Mouse (Mus musculus): ENCODE measurements at regions not wholly inside any gene's neighbourhood (a gene's known extent, or its start where the extent isn't known, plus 50 kb on each side); places are given as distances from the start of the nearest gene placed in this dataset.

DNA sequence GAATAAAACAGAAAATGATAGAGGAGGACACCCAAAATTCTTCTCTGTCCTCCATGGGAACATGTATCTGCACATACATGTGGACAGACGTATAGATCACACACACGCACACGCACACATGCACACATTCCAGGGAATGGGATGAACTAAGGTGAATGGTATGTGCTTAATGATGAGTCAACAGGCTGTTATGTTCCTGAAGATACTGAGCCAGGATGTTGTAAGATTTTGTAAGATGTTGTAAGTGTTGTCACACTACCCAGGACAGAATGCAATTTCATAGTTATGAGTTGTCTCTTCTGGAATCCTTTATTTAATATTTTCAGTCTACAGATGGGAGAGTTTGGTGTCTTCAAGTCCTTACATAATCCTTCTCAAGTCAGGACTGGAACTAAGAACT is 447.5 kb downstream of the Gsdmc2 start:
- in situ Hi-C loops (cut with MboI) = no loop called here

DNA sequence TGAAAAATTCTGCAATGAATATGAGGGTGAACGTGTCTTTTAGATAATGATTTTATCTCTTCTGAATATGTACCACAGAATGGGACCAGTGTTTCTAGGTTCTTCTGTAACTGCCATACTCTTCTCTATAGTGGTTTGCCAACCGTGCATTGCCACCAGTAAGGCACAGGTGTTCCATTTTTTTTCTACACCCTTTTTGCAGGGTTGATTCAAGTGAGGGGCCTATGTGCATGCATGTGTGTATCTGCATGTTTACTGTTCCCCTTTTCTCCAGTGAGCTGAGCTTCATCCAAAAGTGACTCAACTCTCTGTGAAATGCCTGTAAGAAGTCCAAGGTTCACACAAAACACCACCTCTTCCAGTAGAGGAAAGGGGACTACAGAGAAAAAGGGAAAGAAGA is 467.7 kb downstream of the Gsdmc2 start:
- in situ Hi-C loops (cut with MboI) = no loop called here

DNA sequence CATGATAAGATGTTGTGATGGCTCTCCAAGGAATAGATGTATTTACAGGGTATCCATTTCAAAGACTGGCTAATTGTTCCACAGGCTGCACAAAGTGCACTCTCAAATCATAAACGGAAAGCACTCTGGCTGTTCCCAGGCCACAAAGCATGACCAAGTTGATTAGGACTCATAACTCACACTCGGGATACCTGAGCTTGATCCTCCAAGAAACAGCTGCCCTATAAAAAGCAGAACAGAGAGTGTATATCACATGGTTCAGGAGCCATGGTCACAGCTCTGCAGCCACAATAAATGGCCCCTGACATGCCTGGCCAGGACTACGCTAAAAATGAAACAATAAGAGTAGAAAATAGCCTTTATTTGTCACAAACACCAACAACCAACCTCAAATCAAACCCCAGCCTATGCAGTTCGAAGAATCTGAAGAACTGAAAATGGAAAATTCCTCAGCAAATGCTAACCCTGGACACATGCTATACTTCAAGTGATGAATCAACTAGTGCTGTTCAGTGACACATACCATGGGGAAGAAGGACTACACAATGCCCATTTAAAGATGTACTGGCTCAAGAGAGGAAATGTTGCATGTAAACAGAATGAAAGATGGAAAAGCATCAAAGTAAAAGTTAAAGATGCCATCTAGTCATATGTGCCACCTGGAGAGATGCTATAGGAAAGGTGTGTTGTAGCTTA is 473.5 kb downstream of the Gsdmc2 start:
- in situ Hi-C loops (cut with MboI) = no loop called here

DNA sequence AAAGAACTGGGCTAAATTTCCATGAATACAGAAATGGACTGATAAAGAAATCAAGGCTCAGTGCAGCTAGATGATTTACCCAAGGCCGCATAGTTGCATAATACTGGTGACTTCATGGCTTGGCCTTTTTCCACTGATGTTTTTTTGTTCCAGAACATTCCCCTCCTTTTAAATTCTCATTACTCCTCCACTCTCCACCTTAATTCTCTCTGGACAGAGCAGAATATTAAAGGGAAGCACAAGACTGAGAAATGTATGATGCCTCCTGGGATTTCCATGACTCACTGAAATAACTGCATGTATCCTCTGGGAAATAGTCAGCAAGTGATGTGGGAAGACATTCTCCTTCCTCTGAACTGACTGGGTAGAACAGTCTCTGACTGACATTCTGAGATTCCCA is 480.5 kb downstream of the Gsdmc2 start:
- in situ Hi-C loops (cut with MboI) = no loop called here

DNA sequence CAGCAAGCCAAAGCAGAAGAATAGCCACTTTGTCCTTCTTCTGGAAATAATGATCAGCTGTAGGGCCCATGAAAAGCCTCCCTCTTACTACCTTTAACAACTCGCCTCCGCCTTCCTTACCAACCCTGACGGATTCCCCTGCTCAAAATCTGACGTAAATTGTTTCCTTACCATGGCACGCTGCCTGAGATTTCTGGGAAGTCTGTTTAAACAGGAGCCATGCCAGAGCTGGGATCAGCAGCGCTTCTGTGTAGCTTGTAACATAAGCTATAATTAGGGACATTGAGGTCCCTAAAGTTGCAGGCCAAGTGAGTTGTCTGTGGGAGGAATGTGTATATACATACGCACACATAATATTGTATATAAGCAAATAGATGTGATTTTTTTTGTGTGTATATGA is 484.6 kb downstream of the Gsdmc2 start:
- in situ Hi-C loops (cut with MboI) = no loop called here

DNA sequence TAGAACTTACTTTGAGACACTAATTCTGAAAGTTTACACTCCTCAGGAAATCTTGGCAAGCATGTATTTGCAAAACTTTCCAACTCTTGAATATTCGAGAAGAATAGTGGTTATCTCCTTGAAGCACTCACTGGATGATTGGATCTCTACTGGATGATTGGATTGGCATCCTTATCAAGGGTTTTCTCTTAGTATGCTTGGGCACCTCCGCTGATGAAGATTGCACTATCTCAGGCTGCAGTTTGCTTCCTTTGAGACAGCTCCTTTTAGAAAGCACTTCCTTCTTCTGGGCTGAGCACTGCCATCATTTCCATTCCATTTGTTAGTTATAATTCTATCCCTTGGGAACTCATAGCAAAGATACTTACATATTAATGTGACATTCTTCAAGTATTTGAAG is 503.2 kb downstream of the Gsdmc2 start:
- in situ Hi-C loops (cut with MboI) = no loop called here

DNA sequence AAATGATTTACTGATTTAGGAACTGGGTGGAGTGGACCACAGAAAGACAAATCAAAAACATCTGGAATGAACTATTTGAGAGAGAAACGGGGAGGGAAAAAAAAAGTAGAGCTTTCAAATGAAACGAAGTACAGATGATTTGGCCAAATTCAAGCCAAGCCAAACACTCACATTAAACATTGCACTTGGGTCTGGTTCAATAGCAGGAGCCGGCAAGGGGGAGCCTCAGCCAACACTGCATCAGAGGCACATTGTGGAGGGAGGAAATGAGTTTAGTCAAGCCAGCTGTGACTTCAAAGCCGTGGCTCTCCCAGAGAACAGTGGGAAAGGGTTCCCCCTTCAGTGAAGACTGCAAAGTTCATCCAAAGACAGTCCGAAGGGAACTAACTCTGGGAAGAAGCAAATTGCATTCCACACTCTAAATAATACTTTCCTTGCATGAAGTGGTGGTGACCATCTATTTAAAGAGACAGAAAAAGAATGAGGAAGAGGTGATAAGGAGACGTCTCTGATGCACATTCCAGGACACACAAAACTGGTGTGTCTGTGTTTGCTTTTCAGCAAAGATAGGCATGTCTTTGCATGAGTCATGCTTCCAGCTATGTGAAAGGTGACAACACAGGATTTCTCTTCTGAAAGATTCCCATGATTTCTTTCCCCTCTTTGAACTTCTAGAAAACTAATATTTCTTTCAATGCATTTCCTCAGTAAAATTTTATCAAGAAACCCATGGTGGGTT is 504.5 kb downstream of the Gsdmc2 start:
- in situ Hi-C loops (cut with MboI) = no loop called here

DNA sequence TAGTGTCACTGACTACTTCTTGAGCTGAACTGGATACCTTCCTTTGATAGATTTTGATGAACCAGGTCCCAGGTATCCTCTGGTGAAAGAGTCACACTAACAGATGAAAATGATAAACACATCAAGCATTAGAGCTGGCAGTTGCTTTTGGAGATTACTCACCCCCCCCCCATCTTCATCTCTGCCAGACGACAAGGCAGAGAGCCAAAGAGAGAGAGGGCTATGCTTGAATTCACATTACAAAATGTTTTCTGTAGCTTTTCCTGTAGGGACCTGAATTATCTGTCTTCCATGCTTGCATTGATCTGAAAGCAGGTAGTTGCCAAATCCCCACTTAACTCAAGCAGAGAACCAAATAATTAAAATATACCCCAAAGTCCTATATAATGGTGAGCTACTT is 525.3 kb downstream of the Gsdmc2 start:
- in situ Hi-C loops (cut with MboI) = no loop called here

DNA sequence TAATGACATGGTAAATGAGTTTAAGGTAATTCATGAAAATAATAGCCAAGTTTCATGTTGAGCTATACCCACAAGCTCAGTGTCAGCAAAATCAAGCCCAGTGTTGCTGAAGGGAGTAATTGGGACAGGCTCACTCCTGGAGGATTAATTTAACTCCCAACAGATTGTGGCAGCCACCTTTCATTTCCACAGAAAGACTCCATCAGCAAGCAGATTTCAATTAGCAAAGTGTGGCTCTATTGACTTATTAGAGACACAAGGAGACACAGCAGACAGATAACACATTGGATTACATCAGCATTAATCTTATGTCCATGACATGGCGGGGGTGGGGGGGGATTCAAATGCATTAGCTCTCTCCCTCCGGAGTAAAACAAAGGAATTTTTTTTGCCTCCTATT is 534.6 kb downstream of the Gsdmc2 start:
- in situ Hi-C loops (cut with MboI) = no loop called here

DNA sequence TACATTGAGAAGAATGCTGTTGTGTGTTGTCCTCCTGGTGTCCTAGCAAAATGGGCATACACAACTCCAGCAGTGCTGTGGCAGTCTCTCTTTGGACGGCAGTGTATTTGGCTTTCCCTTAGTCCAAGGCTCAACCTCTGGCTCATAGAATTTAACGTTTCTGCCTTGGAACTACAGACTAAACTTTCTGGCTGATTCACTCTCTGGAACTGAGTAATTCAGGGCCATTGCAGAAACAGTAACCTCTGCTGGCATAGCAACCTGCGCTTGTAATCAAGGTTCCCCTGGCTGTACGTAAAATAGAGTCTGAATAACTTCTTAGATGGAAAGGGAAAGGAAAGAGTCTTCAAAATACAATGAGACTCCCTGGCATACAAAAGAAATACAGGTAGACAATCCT is 545.7 kb downstream of the Gsdmc2 start:
- in situ Hi-C loops (cut with MboI) = no loop called here

DNA sequence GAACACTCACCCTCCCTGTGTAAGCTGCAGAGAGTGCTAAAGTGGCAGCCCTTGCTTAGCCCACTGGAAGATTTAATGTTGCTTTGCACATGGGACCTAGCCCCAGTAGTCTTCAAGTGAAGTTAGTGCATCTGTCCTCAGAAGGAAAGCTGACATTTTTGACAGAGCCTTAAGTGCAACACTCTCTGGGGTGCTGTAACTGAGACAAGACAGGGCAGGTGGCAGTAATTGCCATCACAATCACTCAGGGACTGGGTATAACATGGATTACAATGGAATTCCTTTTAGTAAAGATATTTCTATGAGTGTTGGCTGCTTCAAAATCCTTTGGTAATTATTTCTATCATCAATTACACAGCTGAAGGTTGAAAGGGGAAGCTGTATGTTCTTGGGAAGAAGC is 556.4 kb downstream of the Gsdmc2 start:
- in situ Hi-C loops (cut with MboI) = no loop called here

DNA sequence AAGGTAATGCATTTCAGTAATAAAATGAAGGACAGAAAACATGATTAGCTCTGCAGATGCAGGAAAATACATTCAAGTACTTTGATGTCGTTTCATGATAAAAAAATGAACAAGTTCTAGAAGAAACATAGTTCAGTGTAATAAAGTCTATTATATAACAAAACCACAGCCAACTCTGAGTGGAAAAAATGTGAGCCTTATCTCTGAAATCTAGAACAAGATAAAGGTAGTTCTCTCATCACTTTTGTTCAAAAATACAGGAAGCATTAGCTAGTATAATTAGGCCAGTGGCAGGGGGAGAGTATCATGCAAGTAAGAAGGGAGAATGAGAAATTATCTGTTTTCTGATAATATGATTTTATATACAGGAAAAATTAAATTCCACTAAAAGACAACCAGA is 559.0 kb downstream of the Gsdmc2 start:
- in situ Hi-C loops (cut with MboI) = no loop called here

DNA sequence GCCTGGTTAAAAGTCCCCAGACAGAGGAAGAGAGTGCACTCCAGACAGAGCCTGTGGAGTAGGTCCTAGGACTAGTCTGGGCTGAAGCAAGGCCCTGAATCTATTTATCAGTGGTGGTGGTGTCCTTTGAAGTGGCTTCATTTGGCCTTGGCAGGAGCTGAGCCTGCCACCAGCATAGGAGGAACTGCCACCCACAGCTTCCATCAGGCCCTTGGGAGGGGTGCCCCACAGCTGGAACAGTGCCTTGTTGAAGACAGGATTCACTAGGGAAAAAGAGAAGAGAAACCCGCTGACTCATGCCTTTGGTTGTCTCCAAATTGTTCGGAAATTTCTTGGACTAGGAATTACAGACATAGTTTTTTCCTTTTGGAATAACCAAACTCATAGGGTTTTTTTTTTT is 574.6 kb downstream of the Gsdmc2 start:
- in situ Hi-C loops (cut with MboI) = no loop called here

DNA sequence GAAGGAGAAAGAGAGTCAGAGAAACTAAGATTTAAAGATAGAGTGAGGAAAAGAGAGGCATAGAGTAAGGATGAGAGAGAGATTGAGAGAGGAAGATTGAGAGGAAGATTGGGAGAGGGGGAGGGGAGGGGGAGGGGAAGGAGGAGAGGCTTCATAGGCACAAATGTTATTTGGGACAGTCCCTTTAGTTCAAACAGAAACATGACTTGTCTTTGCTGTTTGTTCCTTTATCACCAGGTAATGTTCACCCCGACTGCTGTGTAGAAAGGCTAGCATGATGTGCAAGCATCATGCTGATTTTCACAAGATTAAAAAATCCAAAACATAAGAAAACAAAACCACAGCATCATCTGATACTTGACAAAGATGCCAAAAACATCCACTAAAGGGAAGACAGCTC is 579.1 kb downstream of the Gsdmc2 start:
- in situ Hi-C loops (cut with MboI) = no loop called here

DNA sequence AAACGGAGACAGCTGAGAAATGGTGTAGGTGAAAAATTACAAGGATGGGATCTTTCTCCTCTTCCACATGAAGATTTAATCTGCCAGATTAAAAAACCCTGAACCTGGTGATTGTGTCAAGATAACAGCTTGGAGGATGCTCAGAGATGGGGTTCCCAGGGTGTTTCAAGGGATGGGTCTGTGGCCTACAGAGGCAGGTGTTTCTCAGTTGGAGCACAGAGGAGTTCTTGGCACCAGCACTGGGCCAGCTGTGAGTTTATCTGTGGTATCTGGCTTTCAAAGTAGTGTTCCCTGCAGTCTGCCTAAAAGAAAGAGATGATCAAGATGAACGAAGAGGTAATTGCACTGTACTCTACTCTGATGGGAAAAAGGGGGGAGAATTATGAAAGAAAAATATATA is 589.2 kb downstream of the Gsdmc2 start:
- in situ Hi-C loops (cut with MboI) = no loop called here

DNA sequence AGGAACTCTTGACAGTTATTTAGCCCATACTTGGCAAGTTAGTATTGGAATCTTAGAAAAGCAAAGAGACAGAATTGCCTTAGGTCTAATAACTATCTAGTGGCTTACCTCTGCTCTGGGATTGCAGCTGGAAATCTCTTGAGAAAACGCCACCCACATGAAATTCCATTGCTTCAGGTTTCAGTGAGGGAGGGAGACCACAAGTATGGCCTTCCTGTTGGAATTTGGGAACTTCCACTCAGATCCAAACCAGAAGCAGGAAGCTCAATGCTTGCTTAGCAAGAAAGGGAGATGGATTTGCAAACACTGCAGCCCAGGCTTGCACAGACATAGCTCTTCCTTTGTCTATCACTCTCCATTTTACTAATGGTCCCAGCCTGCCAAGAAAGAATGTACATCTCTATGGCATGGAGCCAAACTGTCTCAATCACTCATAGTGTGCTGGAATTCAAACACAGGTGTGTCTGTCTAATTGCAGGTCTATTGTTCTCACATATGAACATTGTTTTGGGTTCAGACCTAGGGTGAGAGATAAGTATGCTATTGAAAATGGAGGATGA is 592.1 kb downstream of the Gsdmc2 start:
- in situ Hi-C loops (cut with MboI) = no loop called here

DNA sequence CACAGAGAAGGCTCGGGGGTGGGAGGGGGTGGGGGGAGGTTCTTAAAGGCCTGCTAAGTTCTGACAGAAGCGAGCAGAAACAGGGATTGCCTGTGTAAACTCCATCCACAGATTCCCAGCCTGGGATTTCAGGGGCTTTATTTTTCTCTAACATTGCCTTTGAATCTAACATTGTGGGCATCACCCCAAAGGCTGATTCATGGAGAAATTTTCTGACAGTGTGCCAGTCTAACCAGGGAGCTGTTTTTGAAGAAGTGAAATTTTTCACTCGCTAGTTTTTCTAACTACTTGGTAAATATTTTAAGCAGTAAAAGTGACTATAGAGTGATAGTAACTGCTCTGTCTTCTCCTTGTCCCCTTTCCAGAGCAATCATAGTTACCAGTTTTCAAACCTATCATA is 606.4 kb downstream of the Gsdmc2 start:
- in situ Hi-C loops (cut with MboI) = no loop called here

DNA sequence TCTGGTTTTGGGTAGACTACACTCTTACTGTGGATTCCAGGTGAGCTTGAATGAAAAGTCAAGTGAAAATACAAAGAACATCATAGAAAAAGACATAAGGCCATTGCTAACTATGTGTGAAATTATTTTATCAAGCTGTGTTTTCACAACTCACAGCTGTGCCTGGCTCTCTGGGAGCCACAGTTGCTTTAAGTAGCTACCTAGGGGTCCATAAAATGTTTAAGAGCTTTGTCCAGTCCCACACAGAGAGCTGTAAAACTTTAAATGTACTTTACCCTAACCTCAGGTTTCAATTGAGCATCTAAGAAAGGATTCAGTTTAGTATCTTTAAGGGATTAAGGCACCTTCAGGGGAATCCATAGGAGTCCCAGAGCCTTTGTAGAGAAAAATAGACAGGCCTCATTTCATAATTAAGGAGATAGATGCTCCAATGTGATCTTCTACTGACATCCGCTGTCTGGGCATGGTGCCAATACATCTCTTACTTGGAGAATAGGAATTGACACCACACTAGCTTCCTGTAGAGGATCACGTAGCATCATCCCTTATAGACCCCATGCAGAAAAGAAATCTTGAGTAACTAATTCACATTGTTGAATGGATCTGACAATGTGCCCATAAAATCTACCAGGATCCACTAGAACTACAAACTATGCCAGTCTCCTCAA is 626.5 kb downstream of the Gsdmc2 start:
- in situ Hi-C loops (cut with MboI) = no loop called here

DNA sequence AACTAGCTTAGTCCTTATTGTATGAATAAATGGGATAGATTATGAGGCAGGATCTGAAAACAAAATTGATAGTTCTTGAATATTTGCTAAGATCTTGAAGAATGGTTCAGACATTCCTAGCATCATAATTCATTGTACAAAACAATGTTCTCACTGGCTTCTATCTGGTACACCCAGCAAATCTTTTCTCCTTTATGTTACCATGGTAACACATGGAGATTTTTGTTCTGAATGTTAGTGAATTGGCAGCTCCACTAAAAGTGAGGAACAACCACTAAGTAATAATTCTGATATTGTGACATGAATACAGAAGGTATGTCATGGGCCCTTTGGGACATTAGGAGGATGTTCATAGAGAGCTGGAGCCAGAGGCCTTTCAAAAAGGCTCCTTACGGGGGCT is 639.8 kb downstream of the Gsdmc2 start:
- in situ Hi-C loops (cut with MboI) = no loop called here

DNA sequence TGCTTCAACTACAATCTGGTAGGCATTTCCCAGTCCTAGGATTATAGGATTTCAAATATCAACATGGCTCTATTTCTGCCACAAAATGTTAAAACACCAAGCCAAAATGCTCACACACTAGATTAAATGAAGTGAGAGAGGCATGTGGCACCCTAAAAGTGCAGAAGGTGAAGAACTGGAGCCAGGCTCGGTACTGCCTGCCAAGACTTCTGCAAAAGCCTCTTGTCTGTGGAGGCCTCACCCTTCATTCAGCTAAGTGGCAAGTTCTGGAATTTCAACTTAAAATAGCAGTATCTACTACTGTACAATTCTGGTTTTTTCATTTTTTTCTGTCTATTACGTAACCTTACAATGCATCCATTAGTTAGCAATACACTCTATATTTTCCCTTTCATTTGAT is 649.9 kb downstream of the Gsdmc2 start:
- in situ Hi-C loops (cut with MboI) = no loop called here

DNA sequence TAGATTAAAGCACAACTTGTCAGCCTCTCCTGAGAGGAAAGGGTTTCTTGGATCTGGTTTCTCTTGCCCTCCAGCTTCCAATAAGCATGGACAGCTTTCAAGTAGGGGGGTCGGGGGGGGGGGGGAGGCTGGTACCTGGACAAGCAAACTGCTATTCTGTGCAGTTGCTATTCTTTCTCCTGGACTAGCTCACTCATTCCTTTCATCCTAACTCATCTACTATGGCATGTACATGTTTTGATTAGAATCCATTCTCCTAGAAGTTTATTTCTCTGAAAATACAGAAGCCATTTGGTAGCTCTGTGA is 650.5 kb downstream of the Gsdmc2 start:
- in situ Hi-C loops (cut with MboI) = no loop called here

DNA sequence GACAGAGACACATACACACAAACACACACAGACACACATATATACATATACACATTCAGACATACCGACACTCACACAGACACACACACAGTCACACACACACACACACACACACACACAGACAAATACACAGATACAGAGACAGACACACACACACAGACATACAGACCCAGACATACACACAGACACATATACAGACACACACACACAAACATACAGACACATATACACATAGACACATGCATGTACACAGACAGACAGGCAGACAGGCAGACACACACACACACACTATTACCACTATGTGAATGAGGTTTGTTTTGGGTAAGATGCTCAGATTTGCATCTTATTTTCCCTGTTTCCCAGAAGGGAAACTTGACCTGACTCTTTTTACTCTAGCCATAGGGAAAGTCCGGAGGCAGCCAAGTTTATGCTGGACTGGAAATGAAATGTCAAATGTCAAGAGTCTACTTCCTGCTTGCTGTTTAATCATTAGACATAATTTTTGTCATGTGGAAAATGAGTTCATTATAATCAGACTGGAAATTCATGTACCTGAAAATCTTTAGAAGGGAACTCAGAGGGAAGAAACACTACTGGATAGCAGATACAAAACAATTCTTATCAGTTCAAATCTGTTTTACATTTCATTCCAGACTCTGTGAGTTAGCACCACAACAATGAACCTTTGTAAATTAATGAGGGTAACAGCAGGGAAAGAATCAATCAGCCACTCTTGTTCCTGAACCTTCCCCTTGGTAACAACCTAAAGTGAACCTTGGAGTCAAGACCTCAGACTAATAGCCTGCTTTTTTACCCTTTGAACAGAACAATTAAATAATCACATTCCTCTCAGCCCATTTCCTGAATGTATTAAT is 651.1 kb downstream of the Gsdmc2 start:
- in situ Hi-C loops (cut with MboI) = no loop called here

Measured in mature B cell (primary cell).